Mouse (Mus musculus): ENCODE data around the gene Asna1.

Asna1 gene

DNA sequence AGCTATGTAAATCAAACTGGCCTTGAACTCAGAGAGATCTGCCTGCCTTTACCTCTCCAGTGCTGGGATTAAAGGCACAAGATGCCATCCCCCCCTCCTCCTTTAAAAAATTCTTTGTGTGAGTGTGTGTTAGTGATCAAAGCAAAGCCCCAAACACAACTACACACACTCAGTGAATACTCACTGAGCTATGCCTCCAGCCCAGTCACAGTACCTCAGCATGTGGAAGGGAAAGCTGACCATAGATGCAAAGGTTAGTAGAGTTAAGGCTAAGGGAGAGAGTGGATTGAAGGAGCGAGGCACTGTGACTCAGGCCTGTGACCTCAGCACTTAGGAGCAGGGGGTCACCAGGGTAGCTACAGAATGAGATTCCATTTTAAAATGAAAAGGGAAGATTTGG, 52.0 kb downstream of the Asna1 start:
- no peak for DNase-seq

DNA sequence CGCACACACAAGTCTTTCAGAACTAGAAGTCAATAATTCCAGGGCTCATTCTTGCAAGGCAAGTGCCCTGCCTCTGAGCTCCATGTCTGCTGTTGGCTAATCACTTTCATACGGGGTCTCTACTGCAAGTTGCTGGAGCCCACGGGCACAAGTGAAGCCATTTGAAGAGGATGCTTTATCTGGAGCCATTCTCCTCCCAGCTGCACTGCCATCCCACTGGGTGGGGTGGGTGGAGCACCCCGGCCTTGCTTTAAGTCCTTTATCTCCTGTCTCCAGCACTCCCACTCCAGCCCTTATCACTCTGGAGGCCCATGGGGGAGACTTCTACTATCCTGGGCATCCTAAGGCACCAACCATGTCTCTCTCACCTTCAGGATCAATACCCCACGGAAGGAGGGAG, 54.2 kb downstream of the Asna1 start:
- no peak for DNase-seq

DNA sequence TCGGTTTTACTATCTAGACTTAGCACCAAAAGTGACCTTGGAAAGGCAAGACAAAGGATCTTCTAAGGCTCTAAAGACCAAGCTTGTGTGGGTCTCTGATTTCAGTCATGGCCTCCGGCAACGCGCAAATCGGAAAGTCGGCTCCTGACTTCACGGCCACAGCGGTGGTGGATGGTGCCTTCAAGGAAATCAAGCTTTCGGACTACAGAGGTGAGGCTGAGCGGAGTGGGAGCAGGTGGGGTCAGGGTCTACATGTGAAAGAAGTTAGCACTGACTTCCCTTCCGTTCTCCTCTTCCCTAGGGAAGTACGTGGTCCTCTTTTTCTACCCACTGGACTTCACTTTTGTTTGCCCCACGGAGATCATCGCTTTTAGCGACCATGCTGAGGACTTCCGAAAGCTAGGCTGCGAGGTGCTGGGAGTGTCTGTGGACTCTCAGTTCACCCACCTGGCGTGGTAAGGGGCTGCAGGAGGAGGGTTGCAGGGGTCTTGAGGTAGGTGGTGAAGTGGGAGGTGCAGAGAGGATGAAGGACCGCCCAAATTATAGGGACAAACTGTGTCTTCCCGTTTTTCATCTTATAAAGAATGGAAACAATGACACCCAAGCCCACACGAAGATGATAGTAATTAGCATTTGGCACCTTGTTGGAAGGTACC, 54.8 kb downstream of the Asna1 start:
- no peak for DNase-seq

DNA sequence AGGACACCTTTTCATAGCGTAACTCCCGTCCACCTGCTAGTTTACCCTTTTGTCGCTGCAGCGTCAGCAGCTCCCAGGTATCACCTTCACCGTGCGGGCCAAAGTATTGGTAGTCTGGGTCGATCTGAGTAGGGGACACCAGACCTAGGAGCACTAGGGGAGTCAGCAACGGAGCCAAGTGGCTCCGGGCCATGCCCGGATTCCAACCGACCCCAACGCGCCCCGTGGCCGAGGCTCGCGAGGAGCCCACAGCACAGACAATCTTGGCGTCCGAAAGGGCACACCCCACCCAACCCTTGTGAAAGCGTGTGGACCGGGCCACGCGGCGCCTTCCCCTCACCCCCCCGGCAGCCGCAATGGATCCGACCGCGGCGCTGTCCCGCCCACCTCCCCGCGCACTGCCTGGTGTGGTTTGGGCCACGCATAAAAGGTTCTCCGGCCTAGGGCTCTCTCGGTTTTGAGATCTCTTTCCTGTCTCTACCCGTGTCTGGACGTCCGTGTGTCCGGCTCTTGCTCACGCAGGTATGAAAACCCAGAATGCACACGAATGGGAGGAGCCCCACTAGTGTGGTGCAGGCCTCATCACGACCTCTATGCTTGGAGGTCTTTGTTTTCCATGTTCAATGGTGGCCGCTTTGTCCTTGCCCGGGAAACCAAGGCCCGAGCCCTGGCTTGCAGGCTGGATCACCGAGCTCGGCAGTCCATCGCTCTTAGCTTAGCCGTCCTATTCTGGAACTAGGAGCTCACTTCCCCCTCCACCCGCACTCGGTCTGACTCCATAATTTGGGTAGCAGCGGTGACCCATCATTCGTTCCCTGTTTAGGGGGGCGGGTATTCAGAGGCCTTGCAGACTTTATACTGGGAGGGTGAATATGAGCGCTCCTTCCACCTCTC, 55.6 kb downstream of the Asna1 start, which contains the start of the genes Gm49661, Prdx2 and Rnaseh2a:
Gene Gm49661 (minus strand): TSS at position 193 of the 894 bp plus-strand sequence.
Gene Prdx2 (plus strand): TSS at position 347 of the 894 bp plus-strand sequence.
Gene Rnaseh2a (minus strand): TSS at position 527 of the 894 bp plus-strand sequence.
- DNase-seq = peak; percentile 90

DNA sequence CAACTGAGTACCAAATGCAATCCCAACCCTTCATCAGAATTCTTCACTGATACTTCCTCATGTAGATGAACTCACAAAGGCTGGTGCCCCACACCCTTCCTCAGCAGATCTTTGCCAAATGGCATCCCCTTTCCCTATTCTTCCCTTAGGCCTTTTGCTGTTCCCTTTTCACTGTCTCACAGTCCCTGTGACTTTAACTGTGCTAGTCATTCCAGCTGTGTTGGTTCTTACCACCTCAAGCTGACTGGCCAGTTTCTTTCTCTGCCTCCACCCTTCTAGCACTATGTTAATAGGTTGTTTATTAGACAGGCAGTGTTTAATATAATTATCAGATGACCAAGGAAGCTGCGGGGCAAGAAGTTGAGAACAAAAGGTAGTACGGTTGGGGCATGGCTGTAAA, 56.4 kb downstream of the Asna1 start:
- peak; percentile 6 for DNase-seq

Data from retina, postnatal 1 day (tissue).